Mouse (Mus musculus) hindbrain, embryonic 11.5 days (tissue): ENCODE measurements around the gene Sgms2. TPM values are rescaled to one million over a fixed set of nuclear protein-coding genes. Genes with fewer than 3 reads are reported as not detected.
A peak's percentile ranks its signal among the peaks of the same experiment; 100 is the strongest.

Experiments
- ATAC-seq: fragments of 200-750 bp; cut with Nextera tagmentation; 2 replicates; pipeline ENCODE4 v1.8.0; 2017; ENCODE audit warnings: mild to moderate bottlenecking, moderate TSS enrichment, moderate library complexity; ENCODE audit not compliant: low FRiP score
- DNase-seq: peaks from one replicate; pipeline ENCODE4 v3.0.0-alpha.2; 2015; ENCODE audit warnings: low spot score
- H3K27ac ChIP-seq: fragments of 300-500 bp; sonication (generic); 2 replicates; pipeline ENCODE4 v1.5.1; 2014; ENCODE audit warnings: mild to moderate bottlenecking, low read depth, low read length
- H3K27me3 ChIP-seq: fragments of 300-500 bp; sonication (generic); 2 replicates; pipeline ENCODE4 v1.6.1; 2014; ENCODE audit warnings: mild to moderate bottlenecking, low read length, moderate library complexity, mixed read lengths; ENCODE audit not compliant: control insufficient read depth, insufficient read depth
- H3K36me3 ChIP-seq: fragments of 300-500 bp; sonication (generic); 2 replicates; pipeline ENCODE4 v1.6.1; 2014; ENCODE audit warnings: mild to moderate bottlenecking, low read length, moderate library complexity, mixed read lengths; ENCODE audit not compliant: control insufficient read depth, insufficient read depth
- H3K4me1 ChIP-seq: fragments of 300-500 bp; sonication (generic); replicated peaks from 2 replicates; pipeline ENCODE4 v1.6.1; 2014; ENCODE audit warnings: low read length, mixed read lengths; ENCODE audit not compliant: control insufficient read depth, insufficient read depth
- H3K4me2 ChIP-seq: fragments of 300-500 bp; sonication (generic); replicated peaks from 2 replicates; pipeline ENCODE4 v1.6.1; 2014; ENCODE audit warnings: mild to moderate bottlenecking, low read depth, low read length
- H3K4me3 ChIP-seq: fragments of 300-500 bp; sonication (generic); 2 replicates; pipeline ENCODE4 v1.5.1; 2014; ENCODE audit warnings: low read depth, low read length
- H3K9ac ChIP-seq: fragments of 300-500 bp; sonication (generic); 2 replicates; pipeline ENCODE4 v1.6.1; 2014; ENCODE audit warnings: low read depth, low read length
- H3K9me3 ChIP-seq: fragments of 300-500 bp; sonication (generic); 2 replicates; pipeline ENCODE4 v1.6.1; 2016; ENCODE audit warnings: low read length; ENCODE audit not compliant: control insufficient read depth
- WGBS: fragments of 180-500 bp; shearing (Covaris S2); extraction: QIAGEN DNeasy Blood & Tissue Kit; methylation state at CpG from one replicate; pipeline ENCODE4 v1.1.7; 2014; 5-methylcytosine and 5-hydroxymethylcytosine counted together
- polyA plus RNA-seq: library from polyadenylated mRNA; unstranded; fragments of >200 nt; fragmentation: Nextera tagmentation; extraction: Ambion mirVana; gene quantifications from 2 replicates; pipeline ENCODE4 v1.2.1, GENCODE M21; 2014

The Sgms2 gene
- polyA plus RNA-seq, 1 experiment from 2014 or later, result 1.0 TPM

GRCm38 (mm10) chr3:131272374-131273100 lies 218.7 kb downstream of the Sgms2 start:
- Histone ChIP-seq H3K4me3 (peak overlapping the region; percentile 58), H3K9me3 (no peaks in the 10 kb centered on the region), H3K4me1 (0 out of 2 replicates have a peak, but pooled peaks cover 2% of the 10 kb centered on the region), H3K27me3 (no peaks in the 10 kb centered on the region), H3K36me3 (no peaks in the 10 kb centered on the region), H3K9ac (no peak overlapping the region), H3K27ac (no peak overlapping the region), H3K4me2 (peak overlapping the region; percentile 64)
- ATAC-seq (peak; percentile 18; the same call in 1 of the 2 replicates), DNase-seq (no peak)
- WGBS, result 62% methylated on average over 10 of the region's 10 CpGs

DNA sequence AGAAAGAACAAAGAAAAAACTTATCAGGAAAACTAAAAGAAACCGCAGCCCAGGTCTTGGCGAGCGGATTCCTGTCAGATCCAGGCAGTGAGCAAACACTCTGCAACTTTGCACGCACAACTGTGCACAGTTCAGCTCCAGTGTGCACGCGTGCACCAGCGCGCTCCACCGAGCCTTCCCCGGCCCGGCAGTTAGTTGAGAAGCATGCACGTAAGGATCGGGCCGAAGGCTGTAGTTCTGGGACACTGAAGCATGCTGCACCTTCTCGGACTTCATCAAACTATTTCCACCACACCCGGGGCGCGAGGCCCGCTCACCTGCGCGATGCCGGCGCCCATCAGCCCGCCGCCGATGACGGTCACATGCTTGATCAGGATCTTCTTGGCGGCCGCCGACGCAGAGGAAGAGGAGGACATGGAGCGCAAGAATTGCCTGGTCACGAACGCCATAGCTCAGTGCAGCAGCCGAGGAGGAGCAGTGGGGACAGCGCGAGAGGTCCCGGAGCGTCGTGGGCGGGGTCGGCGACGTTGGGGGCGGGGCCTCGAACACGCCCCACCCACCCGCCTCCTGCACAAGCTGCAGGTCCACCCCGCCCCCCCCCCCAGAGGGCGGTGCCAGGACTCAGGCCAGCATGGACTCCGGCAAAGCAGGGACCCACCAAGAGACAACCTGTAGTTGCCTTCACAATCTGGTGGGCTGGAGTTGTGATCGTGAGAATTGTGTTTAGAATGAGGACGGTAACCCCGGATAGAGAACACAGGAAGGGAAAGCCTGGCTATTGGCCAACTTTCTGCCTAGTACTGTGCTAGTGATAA lies 219.4 kb downstream of the Sgms2 start, which contains the start of gene Hadh:
Gene Hadh, minus strand, starts transcription at position 543 of the 815 bp plus-strand sequence.
- Histone ChIP-seq H3K9ac (peak within 1 kb of the TSS; percentile 67), H3K4me2 (peak within 1 kb of the TSS; percentile 64), H3K27ac (peak within 1 kb of the TSS; percentile 24; the same call in 1 of the 2 replicates), H3K27me3 (no peaks in the 10 kb centered on the region), H3K9me3 (no peaks in the 10 kb centered on the region), H3K36me3 (no peaks in the 10 kb centered on the region), H3K4me1 (0 out of 2 replicates have a peak, but pooled peaks cover 2% of the 10 kb centered on the region), H3K4me3 (peak within 1 kb of the TSS; percentile 58)
- peak; percentile 93 for DNase-seq
- WGBS, result under 1% methylated on average over 53 of the region's 54 CpGs
- peak; percentile 93 for ATAC-seq

DNA sequence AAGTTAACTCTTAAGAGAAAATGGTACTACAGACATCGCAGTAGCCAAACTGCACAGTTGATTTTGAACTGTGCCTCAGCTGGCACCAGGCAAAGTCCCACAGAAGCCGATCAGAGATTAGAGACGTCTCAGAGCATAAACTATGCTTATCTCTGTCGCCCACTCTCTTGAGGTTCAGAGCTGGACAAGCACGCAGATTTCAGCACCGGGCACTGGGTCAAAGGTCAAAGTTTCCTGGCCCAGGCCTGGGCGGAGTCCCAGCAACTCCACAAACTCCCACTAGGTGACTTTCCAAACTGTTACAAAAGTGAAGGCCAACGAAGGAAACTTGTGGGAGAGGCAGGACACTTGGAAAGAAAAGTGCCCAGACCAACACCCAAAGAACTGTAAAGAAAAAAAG lies 220.1 kb downstream of the Sgms2 start:
- no peaks in the 10 kb centered on the region for H3K27me3 ChIP-seq
- peak overlapping the region; percentile 64 for H3K4me2 ChIP-seq
- H3K4me1 ChIP-seq, result 0 out of 2 replicates have a peak, but pooled peaks cover 2% of the 10 kb centered on the region
- peak overlapping the region; percentile 24; the same call in 1 of the 2 replicates for H3K27ac ChIP-seq
- peak; percentile 34; the same call in 1 of the 2 replicates for ATAC-seq
- DNase-seq, result peak; percentile 64
- 15% methylated on average over 8 of the region's 8 CpGs for WGBS
- peak overlapping the region; percentile 58 for H3K4me3 ChIP-seq
- H3K9me3 ChIP-seq, result no peaks in the 10 kb centered on the region
- no peaks in the 10 kb centered on the region for H3K36me3 ChIP-seq
- peak overlapping the region; percentile 67; the same call in 1 of the 2 replicates for H3K9ac ChIP-seq

DNA sequence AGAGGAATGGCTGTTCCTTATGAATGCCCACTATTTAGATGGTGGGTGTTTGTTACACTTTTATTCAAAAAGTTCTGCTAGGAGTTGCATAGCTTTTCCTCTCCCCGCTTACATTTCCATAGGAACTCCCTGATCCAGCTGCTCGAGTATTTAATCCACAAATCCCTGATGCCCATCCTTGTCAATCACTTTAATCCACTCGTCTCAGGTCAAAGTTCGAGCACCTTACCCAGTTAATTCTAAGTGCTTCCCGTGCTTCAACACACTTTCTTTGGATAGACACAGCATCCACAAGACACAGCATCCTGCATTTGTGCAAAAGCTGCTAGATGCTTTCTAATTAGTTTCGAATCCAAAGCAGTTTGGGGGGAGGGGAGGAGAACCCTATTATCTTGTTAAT lies 220.8 kb downstream of the Sgms2 start:
- Histone ChIP-seq H3K4me2 (no peak overlapping the region), H3K9ac (no peak overlapping the region), H3K27ac (no peak overlapping the region), H3K9me3 (no peaks in the 10 kb centered on the region), H3K27me3 (no peaks in the 10 kb centered on the region), H3K4me1 (0 out of 2 replicates have a peak, but pooled peaks cover 2% of the 10 kb centered on the region), H3K36me3 (no peaks in the 10 kb centered on the region), H3K4me3 (no peak overlapping the region)
- 48% methylated on average over 6 of the region's 6 CpGs for WGBS
- DNase-seq, result no peak
- ATAC-seq, result no peak

Other genes starting within 250 kb of the Sgms2 start
- 60.4 and 63.6 TPM in 2 replicates for gene Hadh, start 219.3 kb downstream of the Sgms2 start, polyA plus RNA-seq
- gene Cyp2u1, start 188.2 kb downstream of the Sgms2 start, polyA plus RNA-seq, result 1.6 and 3.0 TPM in 2 replicates
- 83.8 and 86.9 TPM in 2 replicates for gene Papss1, start 73.4 kb upstream of the Sgms2 start, polyA plus RNA-seq